Mouse (Mus musculus): ENCODE measurements around the gene F8.
A peak's percentile ranks its signal among the peaks of the same experiment; 100 is the strongest.
"Not testable (repeated sequence)": the region's sequence is repeated elsewhere in the genome, so short reads cannot be mapped to it uniquely, and the experiment has no call there.

The F8 gene

DNA sequence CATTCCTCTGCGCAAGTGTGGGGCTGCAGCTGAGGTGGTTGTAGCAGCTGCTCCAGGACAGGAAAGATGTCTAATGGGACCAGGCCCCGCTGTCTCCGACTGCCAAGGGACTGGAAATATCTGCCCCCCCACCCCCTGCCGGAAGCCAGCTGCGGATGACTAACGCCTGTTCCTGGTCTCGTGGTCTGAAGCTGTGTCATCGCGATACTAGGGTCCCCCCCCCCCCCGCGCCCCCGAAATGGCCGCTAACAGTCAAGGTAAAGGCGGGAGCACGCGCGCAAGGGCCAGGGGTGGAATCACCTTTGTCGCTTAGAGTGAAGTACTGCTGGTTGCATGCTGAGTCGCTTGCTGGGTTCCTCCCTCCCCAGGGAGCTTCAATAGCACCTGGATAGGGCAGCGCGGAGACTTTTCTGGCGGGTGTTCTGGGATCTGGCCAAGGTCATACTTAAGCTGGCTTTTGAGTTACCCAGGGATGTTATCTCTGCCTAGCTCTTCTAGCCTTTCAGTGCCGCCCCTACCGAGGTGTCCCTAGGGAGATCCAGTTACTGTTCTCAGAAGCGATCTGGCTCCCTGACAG, at the start of gene F8, which contains the start of gene Fundc2:
Gene F8, minus strand, starts transcription at position 421 of the 577 bp plus-strand sequence.
Gene Fundc2, plus strand, starts transcription at position 205 of the 577 bp plus-strand sequence.
- peak; percentile 82 for DNase-seq

DNA sequence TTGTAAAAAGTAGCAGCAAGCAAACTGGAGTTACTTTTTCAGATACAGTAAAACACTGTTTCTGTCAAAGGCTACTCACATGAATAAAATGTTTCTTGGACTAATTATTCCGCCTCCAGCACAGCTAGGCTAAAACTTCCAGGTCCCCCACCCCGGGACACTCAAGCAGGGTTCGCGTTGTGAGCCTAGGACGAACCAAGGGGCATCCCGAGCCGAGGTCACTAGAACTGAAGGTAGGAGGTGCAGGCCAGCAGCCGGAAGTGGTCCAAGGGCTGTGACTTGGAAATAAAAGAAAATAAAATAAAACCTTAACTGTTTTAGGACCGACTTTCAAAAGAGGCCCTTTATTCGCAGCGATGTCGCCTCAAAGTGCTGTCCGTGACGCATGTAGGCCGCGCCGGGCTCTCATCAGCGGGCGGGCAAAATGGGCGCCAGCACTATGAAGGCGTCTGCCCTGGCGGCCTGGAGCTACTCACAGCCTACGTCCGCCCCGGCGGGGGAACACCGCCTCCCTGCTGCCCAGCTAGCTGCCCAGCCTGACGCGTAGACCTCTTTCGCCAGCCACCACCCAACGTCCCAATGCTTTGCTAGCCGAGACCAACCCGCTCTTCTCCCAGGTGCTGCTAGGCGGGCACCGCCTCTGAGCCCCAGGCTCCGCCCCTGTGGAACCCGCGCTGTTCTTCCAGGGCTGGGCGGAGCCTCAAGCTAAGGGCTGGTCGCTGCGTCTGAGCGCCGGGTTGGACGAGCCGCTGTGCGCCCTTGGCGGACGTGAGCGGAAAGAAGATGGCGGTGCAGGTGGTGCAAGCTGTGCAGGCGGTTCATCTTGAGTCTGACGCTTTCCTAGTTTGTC, 33.7 kb upstream of the F8 start, which contains the start of the genes Cmc4, Mtcp1 and Brcc3:
Gene Cmc4, minus strand, starts transcription at position 649 of the 850 bp plus-strand sequence.
Gene Mtcp1, minus strand, starts transcription at position 653 of the 850 bp plus-strand sequence.
Gene Brcc3, plus strand, starts transcription at position 693 of the 850 bp plus-strand sequence.
- DNase-seq: peak; percentile 90

DNA sequence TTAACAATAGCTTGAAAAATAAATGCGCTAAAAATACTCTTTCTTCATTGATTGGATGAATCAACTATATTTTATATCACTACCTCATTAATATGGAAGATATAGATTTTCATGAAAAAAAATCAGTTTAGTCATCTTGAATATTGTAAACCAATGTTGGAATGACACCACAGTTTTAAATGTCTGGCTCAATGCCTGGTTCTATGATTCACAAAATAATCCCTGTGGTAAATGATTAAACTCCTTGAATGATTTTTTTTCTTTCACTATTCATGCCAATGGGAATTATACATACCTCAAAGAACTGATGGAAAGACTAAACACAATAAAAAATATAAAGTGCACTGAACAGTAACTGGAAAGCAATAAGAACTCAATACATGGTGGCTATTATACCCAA, 27.3 kb upstream of the F8 start:
- no peak for DNase-seq

DNA sequence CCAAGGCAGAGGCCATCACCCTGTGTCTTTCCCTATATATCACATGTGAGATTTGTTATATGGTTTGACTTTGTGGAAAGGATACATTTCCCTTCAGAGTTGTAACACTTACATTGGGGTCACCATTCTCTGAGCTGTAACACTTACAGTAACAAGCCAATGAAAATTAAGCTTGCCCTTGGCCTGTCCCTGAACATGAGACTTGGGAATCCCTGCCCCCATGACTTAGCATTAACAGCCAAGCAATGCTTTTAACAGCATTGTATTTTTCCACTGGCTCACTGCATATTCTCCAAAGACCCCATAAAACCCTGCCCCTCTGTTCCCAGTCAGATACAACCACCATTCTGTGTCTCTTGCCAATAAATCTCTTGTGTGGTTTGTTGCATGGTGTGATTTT, 20.9 kb upstream of the F8 start:
- no peak for DNase-seq

DNA sequence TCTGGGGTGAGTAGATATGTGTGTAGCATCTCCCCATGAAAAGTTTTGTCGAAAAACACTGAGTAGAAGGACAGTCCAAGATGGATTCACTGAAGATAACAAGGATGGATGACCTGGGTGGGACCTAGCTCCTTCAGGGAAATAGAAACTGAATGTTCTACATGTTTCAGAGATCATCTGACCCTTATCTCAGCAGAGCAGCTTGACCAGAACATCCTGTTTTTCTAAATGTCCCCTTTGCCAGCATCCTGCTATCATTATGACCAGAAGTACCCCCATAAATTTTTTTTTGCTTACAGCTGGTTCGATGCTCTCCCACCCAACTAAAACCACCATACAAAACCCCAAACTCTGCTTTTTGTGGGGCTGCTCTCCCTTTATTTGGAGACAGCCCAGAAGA, 20.3 kb upstream of the F8 start:
- DNase-seq: no peak

DNA sequence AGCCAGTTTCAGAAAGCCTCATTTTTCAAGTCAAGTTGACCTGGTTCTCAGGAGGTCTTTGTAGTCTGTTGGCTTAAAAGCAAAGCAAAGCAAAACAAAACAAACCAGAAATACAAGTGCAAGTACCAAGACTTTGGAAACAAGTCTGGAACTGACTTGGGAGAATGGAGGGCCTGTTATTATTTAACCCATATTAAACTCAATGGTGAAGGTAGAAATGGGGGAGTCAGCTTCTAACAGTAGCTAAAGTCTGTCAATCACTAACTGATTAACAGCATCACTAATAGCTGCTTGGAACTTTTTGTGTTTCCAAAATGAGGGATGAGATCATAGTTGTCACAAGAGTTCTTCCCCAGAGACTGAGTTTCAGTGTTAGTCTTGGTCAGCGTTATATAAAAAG, 17.1 kb upstream of the F8 start:
- no peak for DNase-seq

DNA sequence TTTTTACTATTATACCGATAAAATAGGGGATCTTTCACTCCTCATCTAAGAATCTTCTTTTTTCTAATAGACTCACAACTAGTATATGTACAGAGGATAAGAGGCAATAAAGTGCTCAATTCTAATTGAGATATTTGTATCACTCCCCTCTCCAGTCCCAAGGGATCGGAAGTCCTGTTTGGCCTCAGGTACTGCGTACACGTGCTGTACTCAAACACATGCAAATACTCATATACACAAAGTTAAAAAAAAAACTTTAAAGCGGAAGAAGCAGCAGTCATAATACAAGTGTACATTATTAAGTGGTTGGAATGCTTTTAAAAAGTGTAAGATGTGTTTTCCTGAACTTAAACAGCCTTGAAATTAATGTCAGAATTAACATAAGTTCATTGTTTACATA, 716 bp downstream of the F8 start:
- no peak for DNase-seq

DNA sequence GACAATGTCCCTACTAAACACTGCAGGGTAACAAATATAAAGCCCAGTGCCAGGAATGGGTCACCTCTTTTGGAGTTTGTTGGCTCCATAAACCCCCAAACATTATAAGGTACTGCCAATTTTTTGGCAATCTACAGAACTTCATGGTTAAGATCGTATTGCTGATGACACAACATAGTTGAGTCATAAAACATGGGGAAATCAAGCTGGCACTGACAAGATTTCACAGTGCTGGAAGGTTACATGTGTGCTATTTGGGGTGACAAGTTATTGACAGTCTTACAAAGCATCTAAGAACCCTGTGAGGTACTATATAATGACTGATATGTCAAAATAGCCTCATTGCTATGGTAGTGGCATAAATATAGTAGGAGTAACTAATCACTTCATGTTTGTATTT, 1.2 kb downstream of the F8 start:
- no peak for DNase-seq

DNA sequence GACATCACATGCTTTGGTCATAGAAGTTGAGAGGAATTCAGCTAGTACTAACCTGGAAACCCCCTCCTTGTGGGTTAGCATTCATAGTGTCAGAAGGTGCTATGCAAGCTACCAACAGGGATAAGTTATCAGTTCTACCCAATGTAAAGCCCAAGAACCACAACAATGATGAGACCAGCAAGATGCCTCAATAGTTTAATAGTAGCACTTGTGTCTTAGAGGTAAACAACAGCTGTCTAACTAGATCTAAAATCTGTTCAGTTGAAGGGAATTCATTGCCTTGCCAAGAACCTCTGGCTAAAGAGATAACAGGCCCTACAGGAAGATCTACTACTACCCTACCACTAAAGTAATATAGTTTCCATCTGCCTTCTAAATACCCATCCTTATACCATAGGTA, 5.6 kb downstream of the F8 start:
- DNase-seq: no peak

DNA sequence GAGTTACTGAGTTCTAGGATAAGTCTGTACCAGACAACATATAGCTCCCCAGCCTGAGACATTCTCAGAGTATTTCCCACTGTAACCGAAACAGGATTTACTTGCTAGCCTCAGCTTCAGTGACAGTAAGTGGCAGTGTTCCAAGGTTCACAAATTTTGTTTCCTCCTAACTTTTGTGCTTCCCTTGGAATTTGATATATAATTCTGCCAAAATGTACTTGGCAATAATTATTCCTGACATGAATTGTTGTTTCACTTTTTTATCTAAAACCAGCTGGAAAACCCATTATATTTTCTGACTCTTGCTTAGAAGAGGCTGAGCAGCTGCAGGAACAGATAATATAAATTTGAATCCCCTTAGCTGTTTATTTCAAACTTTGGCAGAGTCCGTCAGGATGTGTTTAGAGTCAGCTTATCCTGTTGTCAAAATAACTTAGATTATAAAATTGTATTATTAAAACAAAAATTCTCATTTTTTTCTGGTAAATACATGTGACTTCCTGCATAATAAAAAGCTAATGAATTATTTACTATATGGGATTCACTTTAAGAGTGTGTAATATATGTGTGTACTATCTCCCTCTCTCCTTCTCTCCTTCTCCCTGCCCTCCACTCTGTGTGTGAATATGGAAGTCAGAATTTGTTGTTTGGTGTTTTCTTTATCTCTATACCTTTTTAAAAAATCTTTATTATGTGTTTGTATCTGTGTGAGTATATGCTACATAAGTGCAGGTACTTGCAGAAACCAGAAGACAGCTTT, 9.6 kb downstream of the F8 start:
- DNase-seq: no peak

DNA sequence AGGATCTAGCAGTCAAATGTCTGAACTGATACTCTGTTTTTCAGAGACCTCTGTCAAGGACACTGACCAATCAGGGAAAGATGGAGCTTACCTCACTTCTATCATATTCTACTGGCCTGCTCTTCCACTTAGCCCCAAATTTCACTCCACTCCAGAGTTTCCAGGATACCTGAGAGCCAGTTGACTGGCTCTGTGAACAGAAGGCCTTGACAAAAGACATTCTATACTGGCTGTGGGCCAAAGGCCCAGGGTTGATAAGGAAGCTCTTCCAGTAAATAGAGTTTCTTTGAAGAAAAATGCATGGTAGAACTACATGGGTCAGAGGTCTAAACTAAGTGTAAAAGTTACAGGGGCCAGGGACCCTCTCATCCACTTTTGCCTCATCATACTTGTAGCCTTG, 12.2 kb downstream of the F8 start:
- no peak for DNase-seq

DNA sequence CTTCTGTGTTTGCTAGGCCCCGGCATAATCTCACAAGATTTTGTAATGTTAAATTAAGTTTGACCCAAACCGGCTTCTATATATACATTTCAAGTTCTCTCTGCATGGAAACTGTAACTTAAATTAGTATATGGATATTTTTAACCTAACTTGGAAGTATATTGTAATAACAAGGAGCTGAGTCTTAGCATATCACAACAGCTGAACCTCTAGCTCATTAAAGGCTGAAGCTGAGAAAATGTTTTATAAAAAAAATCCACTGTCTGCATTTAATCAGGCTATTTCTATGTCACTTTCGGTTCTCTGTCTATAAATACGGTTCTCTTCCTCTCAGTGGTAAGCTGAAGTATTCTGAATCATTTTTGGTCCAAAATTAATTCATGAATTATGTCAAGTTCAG, 58.9 kb downstream of the F8 start:
- DNase-seq: no peak

DNA sequence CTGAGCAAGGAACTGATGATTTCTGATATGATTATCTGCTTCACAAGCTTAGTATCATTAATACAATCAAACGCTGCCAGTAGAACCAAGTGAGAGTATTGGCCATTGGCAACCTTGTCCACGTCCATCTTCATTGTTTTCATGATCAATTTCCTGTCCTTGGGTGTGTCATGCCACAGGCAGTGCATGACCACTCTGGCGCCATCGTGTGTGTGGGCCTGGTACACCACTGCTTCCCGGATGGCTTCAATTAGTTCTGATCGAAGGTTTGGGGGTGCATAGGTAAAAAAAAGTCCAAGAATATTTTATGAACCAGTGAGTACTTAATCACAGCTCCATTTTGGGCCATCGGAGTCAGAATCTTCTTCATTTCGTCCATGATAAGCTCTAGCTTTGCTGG, 110.7 kb downstream of the F8 start:
- peak; percentile 5 for DNase-seq

DNA sequence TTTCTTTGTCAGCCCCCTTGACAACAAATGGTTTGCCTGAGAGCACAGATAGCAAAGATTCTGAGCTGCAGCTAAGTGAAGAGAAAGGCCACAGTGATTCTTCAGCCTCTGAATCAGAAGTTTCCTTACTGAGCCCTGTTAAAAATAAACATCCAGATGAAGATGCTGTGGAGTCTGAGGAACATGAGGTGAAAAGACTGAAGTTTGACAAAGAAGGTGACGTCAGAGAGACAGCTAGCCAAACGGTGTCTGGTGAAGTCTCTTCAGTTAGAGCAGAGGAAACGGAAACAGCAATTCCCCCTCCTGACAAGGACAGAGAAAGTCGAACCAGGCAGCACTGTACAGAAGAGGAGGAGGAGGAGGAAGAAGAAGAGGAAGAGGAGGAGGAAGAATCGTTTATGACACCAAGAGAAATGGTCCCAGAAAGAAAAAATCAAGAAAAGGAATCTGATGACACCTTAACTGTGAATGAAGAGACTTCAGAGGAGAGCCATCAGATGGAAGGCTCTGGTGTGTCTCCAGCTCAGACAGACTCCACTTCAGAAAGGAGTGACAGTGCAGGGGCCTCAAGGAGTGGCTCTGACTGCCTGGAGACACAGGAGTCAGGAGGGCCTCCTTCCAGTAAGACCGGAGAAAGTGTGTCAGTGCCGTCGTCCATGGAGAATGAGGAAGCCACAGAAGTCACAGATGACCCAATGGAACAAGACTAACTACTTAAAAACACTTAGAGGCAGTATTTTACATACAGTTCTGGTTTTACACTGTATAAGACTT, 148.6 kb downstream of the F8 start:
- DNase-seq: not testable (repeated sequence)

DNA sequence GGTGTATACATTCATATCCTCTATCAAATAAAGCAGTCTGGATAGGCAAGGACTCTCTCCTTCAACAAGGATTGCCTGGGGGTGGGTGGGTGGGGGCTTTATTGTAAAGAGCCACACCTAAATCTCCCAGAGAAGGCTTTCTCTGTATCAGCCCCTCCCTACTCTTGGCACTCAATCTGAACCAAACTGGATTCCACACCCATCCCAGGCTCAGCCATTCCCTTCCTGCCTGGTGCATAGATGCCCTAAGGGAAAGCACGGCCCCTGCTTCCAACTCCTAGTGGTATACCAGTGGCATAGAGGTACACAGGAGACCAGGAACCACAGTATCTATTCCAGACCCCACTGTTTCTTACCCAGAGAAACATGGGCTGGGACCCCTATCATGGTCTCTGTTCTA, 151.0 kb downstream of the F8 start:
- DNase-seq: no peak

DNA sequence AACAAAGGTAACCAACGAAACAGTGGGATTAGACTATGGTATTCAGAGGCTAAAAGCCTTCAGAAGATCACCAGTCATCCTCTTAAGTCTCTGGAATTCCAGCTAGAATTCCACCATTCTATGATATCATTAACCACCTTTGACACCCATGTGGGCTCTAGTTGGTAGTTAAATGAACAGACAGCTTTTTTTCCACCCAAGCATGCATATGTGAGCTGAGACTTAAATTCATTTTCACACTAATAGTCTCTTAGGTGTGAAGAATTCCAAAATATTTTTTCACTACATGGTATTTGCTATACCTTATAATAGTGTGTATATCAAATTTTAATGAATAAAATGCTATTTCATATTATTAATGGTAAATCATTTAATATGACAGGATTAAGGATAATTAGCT, 218.7 kb downstream of the F8 start, which contains the start of gene Smim9:
Gene Smim9, minus strand, starts transcription at position 101 of the 400 bp plus-strand sequence.
- no peak for DNase-seq

DNA sequence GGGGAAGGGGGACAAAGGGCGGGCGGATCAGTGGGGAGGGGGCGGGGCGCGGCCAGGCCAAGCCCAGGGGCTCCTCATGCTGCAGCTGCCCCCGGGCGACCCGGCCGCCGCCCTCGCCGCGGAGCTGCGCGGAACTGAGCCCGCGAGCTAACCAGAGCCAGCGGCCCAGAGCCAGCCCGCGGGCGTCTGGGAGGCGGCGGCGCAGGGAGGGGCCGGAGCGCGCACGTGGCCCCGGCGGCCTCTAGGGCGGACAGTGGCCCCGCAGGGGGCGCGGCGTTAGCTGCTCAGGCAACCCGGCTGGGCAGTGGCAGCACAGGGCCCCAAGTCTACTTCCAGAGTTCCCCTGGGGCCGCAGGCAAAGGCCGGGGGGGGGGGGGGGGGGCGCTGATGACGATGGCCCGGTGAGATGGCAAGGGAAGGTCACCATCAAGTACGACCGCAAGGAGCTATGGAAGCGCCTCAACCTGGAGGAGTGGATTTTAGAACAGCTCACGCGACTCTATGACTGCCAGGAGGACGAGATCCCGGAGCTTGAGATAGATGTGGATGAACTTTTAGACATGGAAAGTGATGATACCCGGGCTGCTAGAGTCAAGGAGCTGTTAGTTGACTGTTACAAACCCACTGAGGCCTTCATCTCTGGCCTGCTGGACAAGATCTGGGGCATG, 226.7 kb downstream of the F8 start:
- peak; percentile 35 for DNase-seq

DNA sequence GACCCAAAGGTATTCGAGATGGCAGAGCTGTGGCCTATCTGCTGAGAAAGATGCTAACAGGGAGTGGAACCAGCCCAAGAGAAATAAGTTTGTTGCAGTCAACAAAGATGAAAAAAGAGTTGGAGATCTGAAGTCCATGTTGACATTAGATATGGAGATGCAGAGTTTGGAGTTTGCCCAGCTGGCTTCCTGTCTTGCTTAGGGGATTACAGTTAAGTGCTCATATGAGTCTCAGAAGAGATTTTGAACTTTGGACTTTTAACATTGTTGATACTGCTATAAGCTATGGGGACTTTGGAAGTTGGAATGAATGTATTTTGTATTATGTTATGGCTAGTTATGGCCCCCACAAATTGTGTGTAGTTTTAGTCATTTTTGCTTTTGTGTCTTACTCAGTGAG, 230.2 kb downstream of the F8 start:
- DNase-seq: no peak

DNA sequence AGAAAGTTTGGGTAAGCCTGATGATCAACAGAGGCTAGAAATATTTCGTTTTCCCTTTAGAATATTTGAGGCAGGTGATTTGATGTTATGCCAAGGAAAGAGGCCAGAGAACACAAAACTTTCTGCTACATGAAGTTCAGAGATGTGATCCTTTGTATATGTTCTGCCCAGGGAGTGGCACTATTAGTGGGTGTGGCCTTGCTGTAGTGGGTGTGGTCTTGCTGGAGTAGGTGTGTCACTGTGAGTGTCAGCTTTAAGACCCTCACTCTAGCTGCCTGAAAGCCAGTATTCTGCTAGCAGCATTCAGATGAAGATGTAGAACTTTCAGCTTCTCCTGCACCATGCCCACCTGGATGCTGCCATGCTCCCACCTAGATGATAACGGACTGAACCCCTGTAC, 232.1 kb downstream of the F8 start:
- DNase-seq: no peak

DNA sequence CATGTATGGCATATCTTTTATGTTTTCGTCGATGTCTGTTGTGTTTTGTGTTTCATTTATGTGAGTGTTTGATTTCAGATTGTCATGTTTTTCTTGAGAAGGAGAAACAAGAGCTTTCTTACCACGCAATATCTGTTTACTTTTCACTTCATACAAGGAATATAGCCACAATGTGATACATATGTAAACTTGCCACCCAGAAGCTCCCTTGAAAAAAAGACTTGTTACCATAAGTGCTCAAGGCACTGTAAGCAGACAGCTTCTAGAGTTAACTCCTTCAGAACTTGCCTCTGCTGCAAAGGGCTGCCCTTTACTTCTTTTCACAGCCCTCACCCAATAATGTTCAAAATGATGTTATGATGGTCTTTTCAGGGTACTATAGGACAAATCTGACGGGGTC, 234.0 kb downstream of the F8 start:
- no peak for DNase-seq

DNA sequence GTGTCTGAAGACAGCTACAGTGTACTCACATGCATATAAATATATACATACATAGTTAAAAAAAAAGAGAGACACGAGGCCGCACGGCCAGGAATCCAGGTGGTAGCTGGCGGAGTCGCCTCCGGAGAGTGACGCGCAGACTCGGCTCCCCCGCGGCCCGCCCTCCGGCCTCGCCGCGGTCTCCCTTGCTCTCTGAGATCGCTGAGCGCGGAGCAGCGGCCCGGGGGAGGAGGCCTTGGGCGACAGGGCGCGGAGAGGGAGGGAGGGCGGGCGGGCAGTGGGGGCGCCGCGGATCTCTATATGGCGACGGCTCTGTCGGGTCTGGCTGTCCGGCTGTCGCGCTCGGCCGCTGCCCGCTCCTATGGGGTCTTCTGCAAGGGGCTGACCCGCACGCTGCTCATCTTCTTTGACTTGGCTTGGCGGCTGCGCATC, 239.3 kb downstream of the F8 start:
- DNase-seq: peak; percentile 48

DNA sequence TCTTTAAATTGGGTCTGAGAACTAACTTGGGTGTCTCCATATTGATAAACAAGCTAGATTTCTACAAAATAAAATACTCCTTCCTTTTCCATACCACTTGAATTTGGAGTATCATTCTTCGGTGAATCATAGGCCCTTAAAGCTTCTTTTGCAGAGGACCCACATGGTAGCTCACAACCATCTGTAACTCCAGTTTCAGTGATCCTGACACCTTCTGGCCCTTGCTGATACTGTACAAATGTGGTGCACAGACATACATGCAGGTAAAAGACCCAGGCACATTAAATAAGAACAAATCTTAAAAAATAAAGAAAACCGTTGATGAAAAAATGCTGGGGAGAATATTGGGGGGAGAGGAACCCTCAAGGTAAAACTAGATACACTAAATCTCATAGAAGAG, 244.2 kb downstream of the F8 start:
- DNase-seq: no peak

Measured in thymus, postnatal 14 days (tissue).